Mouse (Mus musculus) CD4-positive, CD25-positive, alpha-beta regulatory T cell, adult 2 months (primary cell): ENCODE measurements around the gene Mmp9.

Source experiments
- DNase-seq: peaks from one replicate; pipeline ENCODE4 v3.0.0-alpha.2; 2012; ENCODE audit warnings: low read depth, low spot score

Gene Mmp9

DNA sequence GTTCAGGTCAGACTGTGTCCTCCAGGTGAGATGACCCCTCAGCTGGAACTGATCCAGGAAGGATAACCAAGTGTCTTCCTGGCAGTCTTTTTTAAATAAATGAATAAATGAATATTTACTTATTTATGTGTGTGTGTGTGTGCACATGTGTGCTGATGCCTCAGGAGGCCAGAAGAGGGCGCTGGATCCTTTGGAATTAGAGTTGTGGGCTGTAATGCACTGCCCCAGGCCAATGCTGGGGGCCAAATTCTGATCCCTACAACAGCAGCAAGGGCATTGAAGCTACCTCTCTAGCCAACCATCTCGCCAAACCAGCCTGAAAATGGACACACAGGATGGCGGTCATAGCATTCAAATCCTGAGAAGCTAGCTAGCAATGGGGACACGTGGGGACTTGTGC, 15.1 kb downstream of the Mmp9 start:
- no peak for DNase-seq

DNA sequence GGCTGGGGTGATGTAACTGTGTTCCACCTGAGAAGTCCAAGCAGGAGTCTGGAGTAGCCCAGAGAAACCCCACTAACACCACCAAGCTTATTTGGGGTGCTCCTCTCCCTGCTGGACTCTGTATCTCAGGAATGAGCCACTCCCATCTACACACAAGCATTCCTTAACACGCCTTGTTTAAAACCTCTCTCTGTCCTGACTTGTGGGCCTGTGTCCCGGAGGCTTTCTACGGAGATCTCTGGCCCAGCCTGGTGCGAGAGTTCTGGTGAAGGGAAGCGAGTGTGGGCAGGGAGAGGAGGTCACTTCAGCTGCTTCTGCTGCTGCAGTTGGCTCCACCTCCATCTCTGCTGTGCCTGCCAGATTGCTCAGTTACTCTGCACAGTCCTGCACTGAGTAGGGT, 15.6 kb downstream of the Mmp9 start:
- no peak for DNase-seq

DNA sequence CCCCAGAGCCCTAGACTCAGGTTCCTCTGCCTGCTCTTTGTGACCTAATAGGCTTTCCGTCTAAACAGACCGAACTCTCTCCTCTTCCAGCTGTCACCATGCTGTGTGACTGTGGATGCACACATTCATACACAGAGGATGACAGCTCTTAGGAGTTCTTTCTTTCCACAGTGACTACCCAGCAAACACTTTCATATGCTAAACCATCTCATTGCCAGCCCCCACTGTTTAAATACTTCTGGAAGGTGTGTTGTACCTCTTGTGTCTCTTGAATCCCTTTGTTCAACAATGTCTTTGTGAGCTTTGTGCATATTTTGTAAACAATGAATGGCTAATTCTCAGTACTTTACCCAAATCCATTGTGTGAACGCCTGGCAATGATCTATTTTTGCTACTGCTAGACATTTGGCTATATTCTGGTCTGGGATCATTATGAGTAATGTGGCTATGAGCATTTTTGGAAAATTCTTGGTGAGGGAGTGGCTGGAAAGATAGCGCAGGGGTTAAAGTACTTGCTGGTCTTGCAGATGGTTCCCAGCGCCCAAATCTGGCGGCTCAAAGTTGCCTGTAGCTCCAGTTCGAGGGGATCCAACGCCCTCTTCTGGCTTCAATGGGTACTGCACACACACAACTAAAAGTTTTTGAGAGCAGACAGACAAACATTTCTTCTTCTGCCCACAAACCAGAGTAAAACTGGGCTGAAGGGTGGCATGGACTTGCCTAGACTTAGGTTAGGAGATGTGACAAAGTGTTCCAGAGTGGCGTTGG, 17.2 kb downstream of the Mmp9 start:
- peak; percentile 26 for DNase-seq

DNA sequence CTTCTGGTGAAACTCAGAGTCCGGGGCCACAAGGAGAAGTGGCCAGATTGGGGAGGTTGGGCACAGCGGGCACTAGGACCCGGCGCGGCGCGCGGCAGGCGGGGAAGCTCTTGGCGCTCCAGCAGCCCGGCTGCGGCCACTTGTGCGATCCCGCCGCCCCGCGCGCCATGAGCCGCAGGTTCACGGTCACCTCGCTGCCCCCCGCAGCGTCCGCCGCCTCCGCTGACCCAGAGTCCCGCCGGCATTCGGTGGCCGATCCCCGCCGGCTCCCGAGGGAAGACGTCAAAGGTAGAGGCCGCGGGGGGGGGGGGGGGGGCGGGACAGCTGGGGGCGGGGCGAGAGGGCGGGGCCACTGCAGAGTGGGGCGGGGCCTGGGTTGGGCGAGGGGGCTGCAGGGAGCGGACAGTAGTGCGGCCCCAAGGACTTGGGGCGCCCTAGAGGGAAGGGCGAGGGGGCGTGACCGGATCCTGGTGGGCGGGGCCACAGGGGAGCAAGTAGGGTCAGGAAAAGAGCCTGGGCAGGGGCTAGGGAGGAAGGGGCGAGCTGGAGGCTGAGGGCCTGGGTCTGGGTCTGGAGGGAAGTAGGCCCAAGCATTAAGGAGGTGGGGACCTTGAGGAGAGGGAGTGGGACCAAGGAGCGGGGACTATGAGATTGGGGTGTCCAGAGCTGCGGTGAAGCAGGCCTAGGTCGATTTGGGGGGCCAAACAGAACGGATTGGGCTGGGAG, 20.3 kb downstream of the Mmp9 start, which contains the start of gene Slc12a5:
TSS of gene Slc12a5 (plus strand) at position 87 of the 726 bp plus-strand sequence.
- peak; percentile 57 for DNase-seq

GRCm38 (mm10) chr2:164961506-164962182, 21.1 kb downstream of the Mmp9 start:
- peak; percentile 82 for DNase-seq

- DNase-seq, result no peak
Measured at GRCm38 (mm10) chr2:164962183-164962580, 21.6 kb downstream of the Mmp9 start.

DNA sequence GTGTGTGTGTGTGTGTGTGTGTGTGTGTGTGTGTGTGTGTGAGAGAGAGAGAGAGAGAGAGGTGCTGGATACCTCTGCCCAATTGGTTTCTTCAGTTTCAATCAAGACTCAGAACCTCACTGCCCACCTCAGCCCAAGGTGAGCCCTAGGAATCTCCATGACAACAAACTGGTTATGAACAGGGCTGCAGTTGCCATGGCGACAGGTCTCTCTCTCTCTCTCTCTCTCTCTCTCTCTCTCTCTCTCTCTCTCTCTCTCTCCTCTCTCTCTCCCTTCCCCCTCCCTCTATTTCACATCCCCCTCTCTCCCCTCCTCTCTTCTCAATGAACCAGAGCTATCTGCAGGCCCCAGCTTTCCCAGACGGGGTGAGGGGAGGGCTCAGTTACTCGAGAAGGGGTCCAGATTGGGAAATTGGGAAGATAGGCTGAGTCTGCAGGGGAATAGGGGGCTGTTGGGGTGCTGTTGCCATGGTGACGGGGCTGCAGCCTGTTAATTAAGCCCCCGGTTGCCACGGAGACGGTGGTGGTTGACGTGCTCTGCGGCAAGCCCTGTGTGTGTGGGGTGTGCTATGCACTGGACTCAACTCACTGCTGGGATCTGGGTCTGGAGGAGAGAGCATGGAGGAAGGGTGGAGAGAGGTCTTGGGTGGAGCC, 23.8 kb downstream of the Mmp9 start:
- no peak for DNase-seq

DNA sequence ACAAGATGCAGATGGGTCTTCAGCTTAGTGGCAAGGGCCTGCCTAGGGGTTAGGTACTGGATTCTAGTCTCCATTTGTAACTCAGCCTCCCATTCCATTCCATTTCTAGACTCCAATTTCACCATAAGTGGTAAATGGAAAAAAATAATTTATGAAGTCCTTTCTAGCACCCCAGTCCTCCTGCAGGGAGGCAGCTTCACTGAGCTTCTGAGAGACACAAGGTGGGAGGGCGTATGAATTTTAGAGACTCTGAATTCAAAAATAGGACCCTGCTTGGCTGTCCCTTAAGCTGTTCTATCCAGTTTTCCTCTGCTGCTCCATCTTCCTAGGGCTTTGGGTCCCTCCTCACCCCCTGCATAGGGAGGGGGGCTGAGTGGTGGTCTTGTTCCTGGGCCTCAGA, 24.4 kb downstream of the Mmp9 start:
- DNase-seq, result no peak

DNA sequence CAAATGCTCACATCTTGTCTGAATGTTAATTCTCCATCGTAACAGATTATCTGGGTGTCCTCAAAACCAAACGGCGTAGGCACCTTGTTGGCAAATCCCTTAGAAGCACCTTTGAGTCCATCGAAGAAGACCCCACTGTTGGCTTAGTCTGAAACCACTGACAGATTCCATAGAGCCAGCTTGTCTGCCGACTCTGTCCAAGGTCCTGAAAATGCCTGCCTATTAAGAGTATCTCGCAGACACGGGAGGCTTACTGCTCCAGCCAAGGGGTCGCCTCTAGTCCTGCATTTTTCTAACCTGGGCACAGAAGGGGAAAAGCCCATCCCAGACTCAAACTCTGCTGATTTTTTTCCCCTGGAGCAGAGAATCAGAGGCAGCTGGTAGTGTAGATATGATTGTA, 25.8 kb downstream of the Mmp9 start:
- DNase-seq, result peak; percentile 55

GRCm38 (mm10) chr2:164967193-164967592, 26.6 kb downstream of the Mmp9 start:
- DNase-seq, result no peak

GRCm38 (mm10) chr2:164967761-164968440, 27.3 kb downstream of the Mmp9 start:
- no peak for DNase-seq

GRCm38 (mm10) chr2:164968451-164968851, 27.9 kb downstream of the Mmp9 start:
- DNase-seq, result peak; percentile 20

- no peak for DNase-seq
Measured at GRCm38 (mm10) chr2:164969348-164969781, 28.8 kb downstream of the Mmp9 start.

- no peak for DNase-seq
Measured at GRCm38 (mm10) chr2:164970631-164971196, 30.1 kb downstream of the Mmp9 start.

GRCm38 (mm10) chr2:164972646-164973045, 32.1 kb downstream of the Mmp9 start:
- no peak for DNase-seq

DNA sequence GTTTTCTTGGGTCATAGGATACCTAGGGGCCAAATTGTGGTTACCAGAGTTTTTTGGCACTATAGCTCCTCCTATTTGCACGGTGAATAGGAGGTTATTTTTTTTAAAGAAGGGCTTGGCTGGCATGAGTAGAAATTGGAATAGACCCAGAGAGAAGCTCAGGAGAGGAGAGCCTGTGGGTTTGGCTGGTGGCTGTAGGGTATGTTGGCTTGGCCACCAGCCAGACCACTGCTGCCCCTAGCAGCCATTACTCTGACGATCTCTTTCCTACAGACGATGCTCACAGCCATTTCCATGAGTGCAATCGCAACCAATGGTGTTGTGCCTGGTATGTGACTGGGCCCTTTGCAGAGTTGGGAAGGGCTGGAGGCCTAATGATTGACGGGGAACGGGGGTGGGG, 35.0 kb downstream of the Mmp9 start:
- no peak for DNase-seq

DNA sequence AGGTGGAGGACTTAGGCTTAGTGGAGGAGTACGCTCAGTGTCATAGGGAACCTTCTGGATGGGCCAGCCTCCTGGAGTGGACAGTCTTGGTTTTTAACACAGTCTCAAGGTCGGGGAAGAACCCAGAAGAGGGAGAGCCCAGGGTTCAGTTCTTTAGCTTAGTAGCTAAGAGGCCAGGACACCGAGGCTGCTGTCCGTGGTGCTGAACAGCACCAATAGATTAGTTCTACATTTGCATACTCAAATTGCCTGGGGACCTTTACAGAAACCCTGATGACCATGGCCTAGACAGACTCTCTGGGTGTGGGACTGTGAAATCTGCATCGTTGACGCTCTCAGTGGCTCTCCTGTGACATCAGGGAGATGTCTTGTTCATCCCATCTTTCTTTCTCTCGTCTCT, 39.2 kb downstream of the Mmp9 start:
- peak; percentile 57 for DNase-seq

DNA sequence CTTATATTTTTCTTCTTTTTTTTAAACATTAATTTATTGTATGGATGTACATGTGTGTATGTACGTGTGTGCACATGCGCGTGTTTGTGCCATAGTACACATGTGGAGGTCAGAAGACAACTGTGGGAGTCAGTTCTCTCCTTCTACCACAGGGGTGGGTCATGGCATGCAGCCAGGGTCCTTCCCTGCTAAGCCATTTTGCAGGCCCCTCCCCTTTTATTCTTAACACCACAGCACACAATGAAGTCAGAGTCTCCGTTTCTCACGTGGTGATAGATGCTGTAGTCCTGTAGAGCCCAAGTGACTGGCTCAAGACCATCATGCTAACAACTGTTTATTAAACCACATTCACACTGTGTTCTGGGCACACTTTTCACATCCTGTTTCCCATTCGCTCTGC, 45.4 kb downstream of the Mmp9 start:
- no peak for DNase-seq

DNA sequence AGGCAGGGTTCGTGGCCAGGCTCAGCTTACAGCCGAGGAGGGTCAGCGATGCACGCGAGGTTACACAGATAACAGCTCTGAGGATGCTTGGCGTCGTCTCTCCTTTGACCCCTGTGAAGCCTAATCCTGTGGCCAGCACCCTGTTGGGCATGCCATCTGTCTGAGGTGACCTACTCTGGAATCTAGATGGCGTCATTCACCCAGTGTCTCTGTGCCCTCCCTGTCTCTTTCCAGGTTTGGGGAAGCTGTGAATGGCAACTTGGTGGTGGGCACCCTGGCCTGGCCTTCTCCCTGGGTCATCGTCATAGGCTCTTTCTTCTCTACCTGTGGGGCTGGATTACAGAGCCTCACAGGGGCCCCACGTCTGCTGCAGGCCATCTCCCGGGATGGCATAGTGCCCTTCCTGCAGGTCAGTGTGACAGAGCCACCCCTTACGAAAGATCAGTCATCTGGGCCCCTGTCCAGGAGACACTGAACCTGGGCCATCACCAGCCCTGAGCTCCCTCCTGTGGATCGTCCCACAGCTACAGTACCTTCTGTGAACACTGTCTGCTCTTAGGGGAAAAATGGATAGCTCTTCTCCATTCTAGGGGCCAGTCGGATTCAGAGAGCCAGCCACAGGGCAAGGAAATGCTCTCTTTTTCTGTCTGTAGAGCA, 45.9 kb downstream of the Mmp9 start:
- no peak for DNase-seq

GRCm38 (mm10) chr2:164988777-164989176, 48.2 kb downstream of the Mmp9 start:
- no peak for DNase-seq
